Mouse (Mus musculus) liver (tissue): ENCODE data around the gene Doxl2.

Source experiments
- DNase-seq: peaks from one replicate; pipeline ENCODE4 v3.0.0-alpha.2; 2020; ENCODE audit warnings: mixed read lengths

The Doxl2 gene

DNA sequence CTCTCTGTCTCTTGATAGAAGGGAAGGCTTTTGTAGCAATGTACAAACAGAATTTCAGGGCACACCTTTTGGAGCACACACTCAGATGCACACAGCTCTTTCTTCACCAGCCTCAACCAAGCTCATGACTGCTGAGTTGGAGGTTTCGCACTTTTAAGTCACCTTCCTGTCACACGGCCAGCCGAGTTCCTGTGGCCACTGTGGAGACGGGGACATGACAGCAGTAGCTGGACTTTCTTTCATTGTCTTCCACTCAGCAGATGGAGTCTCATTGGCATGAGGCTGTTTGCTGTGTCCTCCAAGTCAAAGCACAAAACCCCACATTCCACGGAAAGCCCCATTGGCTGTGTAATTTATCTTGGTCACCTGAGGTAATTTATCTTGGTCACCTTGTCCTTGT is 36.4 kb downstream of the Doxl2 start:
- DNase-seq = no peak

DNA sequence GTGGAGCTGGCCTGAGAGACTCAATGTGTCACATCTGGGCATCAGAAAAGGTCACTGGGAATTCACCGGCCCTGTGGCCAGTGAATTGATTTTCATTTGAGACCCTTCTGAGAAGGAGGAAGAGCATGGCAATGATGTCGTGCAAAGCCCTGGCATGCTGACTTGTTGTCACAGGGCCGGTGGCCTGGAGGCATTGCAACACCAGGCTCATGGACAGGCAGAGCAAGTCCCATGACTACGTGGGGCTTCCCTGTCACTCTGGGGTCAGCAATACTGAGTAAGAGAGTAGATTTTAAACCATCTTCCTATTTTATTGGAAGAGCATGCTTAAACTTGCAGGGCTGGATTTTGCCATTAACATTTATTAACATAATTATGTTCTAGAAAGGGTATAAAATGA is 38.3 kb downstream of the Doxl2 start:
- DNase-seq = no peak

DNA sequence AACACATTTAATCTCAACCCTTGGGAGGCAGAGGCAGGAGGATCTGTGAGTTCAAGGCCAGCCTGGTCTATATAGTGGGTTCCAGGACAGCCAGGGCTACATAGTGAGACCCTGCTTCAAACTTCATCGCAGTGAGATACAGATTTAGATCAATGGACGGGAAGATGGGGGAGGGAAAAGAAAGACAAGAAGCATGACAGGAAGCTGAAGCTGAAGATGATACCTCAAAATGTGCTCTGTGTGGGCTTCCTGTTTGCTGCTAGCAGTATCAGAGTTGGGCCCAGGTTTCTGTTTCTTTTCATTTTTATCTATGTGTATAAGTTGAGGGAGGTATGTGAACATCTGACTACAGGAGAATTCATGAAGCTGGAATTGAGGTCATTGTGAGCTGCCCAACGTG is 38.7 kb downstream of the Doxl2 start:
- DNase-seq = no peak

DNA sequence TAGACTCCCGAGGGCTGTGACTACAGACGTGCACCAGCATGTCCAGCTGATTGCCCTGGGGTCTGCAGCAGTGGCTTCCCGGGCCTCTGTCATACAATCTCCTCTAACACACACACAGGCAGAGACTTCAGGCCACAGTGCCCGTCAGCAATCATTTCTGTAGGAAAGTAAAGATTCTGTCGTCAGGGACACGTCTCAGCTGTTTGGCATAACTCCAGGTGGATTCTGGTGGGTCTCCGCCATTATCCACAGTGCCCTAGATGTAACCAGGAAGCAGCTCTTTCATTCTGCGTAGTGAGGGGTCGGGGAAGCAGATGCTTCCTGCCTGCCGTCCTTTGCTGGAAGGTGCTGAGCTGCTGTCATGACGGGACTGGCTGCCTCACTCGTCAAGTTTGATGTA is 42.4 kb downstream of the Doxl2 start:
- DNase-seq = no peak

DNA sequence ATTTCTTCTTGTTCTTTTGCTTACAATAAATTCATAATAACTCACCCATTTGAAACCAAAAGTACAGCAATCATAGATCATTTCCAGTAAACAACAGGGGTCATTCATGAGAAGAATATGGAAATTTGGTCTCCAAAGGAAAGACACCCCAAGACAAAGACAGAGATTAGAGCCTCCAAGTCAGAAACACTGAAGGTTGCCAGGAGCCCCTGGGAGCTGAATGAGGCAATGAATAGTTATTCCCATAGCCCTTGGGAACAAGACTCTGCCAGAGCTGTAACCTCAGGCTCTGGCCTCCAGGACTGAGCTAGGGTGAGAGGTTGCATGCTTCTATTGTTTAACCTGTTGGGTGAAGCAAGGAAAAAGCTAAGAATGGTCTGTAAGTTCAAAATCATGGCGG is 44.6 kb downstream of the Doxl2 start:
- no peak for DNase-seq

DNA sequence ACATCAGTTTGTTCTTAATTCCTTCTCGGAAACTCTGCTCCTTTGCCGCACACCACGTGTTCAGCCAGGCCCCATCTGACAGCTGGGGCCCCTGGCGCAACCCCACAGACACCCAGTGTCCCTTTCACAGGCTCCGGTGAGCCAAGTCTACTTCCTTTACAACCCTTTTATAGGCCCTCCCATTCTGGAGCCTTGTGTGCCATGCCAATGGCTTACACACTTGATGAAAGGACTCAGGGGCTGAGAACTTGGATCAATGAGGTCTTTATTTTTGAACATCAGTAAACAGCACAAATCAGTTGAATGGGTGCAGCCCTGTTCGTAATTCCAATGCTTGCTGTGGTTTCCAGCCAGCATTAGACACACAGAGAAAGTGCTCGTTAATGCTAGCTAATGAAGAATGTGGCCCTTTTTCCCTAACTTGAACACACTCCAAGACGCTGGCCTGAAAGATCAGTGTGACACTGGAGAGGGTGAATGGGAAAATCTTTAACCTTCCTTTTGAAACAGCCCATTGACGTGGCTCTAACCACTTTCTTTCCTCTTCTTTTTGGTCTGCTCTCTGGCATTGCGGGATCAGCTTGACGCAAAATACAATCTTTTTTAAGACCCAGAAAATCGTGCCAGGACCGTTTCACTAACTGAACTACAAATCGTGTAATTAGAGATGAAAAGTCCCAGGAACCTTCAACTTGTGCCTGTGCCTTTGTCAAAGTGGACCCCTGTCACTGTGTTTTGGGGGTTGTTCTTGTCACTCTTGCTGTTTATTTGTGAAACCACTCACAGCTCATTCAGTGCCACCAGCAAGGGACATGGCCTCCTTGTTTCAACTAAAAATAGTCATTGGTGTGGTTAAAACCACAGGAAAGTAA is 46.6 kb downstream of the Doxl2 start:
- DNase-seq = no peak

DNA sequence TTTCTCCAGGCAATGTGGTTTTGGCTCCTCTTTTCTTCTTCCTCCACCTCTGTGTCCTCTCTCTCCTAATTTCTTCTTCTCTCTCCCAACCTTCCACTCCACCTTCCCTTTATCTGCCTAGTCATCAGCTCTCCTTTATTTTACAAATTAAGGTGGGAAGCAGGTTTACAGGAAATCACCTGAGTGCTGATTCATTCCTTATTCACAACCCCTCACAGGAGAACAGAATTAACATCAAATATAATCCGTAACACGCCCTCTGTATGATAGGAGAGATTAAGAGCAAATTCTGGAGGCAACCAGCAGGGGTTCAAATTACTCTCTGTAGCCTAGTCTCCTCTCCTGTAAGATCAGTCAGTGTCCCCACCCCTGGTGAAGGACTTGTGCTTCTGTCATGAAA is 47.6 kb downstream of the Doxl2 start:
- DNase-seq = no peak

DNA sequence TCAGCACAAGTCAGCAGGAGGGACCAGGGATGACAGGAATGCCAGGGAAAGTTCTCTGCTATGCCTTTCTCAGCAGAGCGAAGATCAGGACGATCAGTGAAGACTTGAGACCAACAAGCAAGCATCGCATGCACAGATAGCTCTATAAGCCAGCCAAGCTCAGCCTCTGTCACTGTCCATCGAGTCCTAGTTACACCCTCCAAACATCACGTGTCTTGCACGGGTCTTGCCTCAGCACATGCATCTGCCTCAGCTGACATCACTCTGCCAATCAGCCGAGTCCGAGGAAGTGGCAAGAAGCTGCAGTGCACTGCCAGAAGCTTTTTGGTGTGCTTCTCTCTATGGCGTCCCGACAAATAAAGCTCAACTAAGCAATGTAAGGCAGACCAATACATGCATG is 48.6 kb downstream of the Doxl2 start:
- DNase-seq = no peak

DNA sequence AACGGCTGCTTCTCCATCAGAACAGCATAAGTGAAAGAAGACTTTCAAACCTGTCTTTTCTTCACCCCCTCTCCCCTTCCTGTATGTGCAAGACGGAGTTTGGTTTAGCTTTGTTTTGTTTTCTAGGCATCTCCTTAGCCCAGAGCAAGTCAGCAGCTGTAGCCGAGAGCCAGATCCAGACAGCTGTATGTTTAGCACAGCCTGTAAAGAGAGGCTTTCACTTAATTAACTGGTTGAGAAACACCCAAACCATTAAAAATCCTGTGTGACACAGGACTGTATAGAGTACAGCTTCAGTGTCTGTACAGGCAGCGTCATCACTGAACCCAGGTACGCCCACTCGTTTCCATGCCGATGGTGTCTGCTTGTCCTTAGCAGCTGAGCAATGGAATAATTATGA is 50.5 kb downstream of the Doxl2 start:
- DNase-seq = no peak

DNA sequence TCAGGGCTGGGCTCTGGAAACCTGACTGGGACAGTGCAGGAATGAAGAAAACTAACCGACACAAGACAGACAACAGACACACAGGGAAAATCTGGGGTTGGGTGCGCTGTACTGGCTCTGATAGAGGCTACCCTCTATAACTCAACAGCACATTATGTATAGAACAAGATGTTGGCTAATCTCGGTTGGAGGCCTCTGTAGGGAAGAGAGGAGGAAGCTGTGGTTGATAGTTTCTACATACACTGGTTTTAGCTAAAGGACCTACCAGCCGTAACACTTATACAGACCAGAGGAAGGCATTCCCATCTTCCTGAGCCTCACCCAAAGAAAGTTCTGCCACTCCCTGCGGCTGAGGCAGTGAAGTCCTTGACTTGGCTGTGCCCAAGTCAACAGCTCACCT is 51.7 kb downstream of the Doxl2 start:
- DNase-seq = no peak

DNA sequence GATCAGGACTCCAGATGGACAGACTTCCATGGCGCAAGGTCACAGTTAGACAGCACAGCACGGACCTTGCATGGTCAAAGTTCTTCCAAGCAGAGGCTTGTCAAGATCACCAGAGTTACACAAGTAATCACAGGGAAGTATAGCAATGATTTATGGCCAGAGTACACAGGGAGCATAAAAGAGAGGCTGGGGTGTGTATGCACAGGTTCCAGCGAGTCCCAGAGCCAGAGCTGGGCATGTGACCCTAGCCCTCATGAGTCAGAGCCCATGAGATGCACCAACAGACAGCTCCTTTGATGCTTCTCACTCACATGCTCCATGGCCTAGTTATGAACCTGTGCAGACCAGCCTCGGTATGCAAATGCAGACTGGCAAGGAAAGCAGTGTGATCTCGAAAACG is 53.3 kb downstream of the Doxl2 start:
- no peak for DNase-seq
